Mouse (Mus musculus) 3134 (cell line): ENCODE results near the gene Tepsin.

Experiments used
- DNase-seq: peaks from one replicate; pipeline ENCODE4 v3.0.0-alpha.2; 2011; ENCODE audit warnings: low spot score; ENCODE audit not compliant: insufficient read length; ENCODE audit errors: extremely low read depth

Tepsin gene

DNA sequence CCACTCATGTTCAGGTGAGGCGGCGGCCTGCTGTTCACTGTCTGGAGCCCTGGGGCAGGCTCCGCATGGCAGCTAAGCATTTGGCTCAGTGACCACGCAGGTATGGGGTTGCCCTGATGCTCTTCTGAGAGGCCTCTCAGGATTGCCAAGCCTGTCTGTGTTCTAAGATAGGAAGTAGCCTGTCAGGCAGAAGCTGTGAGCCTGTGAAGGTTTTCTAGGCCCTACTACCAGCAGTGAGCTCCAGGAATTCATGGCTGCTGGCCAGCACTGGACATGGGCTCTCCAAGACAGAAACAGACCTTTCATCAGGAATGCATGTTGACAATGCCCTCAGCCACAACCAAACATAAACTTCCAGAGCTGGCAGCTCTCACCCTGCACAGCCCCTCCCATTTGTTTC, 13.6 kb upstream of the Tepsin start:
- DNase-seq: no peak

DNA sequence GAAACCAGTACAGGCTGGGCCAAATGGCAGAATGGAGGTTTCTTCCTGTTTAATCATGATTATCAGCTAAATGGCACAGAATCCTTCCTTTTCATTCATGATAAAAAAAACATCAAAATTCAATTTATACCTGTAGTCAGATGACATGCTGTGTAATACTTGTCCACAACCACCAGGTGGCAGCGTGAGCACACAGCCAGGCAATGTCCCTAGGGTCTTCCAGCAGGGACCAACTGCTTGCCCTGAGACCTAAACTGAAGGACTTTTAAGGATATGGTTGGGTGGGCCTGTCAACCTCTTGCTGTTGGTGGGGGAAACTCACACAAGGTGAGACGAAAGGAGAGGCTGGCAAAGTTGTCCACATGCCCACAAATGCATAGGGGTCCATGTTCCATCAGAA, 12.5 kb upstream of the Tepsin start:
- no peak for DNase-seq

DNA sequence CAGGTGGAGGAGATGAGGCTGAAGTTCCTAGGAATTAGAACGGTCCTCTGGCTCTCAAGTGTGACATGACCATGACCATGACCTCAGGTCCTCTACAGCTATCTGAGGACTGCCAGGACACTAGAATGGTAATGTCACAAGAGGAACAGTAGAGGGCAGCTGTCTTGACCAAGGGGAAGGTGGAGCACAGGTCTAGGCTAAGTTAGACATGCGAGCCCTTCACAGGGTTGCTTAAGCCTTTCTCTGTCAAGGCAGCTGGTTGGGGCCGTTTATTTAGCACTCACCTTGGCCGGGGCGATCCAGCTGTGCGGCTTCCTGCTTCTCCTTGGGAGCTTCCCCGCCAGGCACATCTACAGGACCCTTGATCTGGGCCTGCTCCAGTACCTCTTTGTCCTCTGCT, 12.0 kb upstream of the Tepsin start:
- no peak for DNase-seq

DNA sequence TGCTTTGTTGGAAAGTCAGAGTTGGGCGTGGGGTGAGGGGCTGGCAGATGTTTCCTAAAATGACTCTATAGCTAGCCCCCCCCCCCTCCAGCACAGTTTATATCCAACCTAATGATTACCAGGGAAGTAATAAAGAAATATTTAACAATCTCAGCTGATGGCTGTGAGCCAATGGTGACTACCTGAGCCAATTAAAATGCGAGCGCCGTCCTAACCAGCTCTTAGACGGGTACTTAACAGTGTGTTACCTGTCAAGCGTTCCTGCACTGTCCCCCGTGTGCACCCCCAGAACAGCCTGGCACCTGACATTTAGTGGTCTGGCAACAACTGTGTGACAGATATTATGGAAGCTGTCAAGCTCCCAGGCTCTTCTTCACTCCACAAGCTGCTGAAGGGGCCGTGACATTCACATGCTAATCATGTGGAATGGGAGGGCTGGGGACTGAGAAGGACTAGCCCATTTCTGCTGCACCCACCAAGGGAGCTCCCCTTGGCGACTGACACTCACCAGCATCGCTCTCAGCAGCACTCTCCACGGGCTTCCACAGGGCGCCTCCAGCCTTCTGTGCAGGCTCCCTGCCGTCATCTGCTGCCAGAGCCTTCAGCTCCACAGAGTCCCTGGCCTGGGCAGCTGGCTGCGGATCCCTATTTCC, 11.2 kb upstream of the Tepsin start:
- no peak for DNase-seq

DNA sequence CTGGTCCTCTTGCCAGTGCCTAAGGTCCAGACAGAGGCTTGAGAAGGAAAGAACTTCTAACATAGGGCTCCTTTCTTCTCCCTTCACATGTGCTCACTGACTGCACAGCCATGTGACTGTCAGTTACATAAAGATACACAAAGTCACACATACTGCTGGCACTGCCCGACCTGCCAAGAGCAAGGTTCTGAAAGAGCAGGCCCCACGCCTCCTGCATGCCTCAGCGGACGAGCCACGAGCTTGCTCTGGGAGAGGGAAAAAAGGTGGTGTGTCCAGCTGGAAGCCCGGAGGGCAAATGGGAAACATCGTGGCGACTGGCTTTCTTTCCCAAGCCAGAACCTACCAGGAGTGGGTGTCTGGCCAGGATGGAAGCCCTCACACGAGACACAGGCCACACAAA, 9.3 kb upstream of the Tepsin start:
- DNase-seq: no peak

DNA sequence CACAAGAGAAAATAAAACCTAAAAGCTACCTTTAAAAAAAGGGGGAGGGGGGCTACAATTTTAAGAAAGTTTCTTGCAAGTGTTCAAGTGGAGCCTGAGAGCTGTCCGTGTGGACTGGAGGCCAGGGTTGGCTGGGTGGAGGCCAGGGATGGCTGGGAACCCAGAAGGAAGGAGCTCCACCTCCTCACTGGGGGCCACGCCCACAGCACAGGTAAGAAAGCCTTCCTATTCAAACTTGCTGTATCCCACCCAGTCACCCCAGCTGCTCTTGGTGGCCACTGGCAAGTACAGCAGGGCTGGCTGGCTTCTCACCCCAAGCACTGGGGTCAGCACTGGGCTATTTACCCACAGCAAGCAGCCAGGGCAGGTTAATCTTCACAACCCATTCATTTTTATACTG, 8.5 kb upstream of the Tepsin start:
- no peak for DNase-seq

DNA sequence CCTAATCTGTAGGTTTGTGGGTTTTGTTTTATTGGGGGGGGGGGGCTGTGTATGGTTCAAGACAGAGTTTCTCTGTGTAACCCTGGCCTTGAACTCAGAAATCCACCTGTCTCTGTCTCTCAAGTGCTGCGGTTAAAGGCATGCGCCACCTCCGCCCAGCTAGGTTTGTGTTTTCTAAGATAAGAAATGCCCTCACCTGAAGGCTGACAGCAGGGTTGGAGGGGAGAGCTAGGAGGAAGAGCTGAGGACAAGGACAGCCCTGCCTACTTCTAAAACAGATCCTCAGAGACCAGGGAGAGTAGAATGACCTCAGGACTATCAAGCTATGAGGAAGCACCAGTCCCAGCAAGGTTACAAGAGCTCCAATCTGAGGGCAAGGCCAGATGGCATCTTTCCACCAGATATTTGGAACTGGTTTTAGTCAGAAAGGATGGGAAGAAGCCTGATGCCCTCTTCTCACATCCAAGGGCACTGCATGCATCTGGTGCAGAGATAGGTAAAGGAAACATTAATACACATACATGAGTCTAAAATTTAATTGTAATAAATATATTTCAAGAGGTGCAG, 5.0 kb upstream of the Tepsin start:
- no peak for DNase-seq

DNA sequence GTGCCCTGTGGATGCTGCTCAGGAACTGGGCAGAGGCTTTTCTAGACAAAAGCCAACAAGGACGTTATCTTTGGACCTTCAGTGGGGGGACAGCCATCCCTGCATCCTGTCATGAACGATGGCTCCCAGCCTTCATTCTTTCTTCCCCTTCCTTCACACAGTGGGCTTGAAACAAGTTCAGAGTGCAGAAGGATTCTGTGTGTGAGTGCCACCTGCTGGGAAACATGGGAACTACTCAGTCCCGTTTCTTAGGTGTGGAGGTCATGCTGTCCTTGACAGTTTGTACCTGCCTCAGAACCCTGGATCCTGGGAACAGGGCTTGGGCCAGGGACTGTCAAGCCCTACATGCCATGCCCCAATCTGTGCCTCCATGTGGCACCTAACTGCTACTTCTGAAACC, 2.5 kb upstream of the Tepsin start:
- DNase-seq: peak; percentile 46

DNA sequence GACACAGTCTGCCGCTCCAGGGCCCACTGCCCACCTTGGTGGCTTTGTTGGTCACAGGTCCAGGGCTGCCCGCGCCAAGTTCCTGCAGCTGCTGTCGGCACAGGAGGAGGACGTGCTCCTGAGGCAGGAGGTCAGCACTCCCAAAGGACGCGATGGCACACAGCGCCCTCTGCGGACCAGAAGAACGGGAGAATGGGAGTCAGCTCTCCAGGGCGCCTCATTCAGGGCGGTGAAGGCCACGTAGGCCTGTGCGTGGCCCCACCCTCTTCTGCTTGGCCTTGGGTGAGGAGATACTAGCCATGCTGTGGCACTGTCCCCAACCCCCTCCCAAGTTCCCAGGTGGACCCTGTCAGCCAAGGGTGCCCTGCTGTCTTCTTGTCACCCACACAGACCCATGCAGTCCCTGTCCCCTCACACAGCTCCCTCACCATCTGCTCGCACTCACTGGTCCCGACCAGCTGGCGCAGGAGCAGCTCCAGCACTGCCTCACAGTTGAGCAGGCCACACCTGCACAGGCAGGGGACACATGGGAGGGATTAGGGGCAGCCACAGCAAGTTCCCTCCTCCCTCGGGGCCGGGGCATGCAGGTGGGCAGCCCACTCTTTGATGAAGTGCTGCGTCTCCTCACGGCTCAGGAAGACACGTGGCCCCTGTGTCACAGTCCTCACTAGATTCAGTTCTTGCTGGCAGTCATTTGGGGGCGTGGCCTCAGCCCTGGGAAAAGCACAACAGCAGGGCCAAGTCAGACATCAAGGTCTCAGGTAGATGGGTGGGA, 5.5 kb downstream of the Tepsin start:
- DNase-seq: no peak

DNA sequence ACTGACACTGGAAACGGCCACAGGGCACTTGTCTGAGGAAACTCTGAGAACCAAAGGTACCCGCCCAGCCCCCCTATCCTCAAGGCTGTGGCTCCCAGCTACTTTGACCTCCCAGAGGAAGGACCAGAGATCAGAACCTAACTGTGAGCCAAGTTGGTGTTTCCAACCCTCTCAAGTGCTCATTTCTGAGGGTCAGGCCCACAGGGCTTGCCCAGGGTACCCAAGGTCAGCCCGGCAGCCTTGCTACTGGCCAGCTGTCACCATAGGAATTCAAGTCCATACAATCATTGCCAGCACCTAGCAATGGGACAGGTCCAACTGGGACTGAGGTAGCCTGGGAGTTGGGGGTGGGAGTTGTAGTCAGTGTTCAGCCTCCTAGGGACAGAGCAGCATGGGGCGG, 7.9 kb downstream of the Tepsin start:
- no peak for DNase-seq

DNA sequence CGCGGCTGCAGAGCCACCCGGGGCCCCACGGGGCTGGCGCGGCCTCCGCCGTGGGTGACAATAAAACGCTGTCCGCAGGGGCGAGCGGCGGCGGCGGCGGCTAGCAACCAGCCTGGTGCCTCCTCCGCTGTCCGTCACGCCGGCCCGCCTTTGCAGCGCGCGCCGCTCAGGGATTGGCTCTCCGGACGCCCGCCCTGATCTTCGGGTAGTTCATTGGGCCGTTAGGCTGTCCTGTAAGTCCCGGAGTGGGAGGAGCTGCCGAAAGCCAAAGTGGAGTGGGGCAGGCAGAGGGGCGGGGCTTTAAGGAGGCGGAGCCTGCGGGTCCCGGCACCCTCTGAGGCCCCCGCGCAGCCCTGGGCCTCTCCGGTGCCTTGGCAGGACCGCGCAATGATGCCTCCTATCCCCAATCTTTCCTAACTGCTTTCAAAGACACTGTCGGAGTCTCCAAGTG, 11.8 kb downstream of the Tepsin start, which contains the start of gene Cep131:
TSS of gene Cep131 (minus strand) at position 126 of the 451 bp plus-strand sequence.
- peak; percentile 96 for DNase-seq

DNA sequence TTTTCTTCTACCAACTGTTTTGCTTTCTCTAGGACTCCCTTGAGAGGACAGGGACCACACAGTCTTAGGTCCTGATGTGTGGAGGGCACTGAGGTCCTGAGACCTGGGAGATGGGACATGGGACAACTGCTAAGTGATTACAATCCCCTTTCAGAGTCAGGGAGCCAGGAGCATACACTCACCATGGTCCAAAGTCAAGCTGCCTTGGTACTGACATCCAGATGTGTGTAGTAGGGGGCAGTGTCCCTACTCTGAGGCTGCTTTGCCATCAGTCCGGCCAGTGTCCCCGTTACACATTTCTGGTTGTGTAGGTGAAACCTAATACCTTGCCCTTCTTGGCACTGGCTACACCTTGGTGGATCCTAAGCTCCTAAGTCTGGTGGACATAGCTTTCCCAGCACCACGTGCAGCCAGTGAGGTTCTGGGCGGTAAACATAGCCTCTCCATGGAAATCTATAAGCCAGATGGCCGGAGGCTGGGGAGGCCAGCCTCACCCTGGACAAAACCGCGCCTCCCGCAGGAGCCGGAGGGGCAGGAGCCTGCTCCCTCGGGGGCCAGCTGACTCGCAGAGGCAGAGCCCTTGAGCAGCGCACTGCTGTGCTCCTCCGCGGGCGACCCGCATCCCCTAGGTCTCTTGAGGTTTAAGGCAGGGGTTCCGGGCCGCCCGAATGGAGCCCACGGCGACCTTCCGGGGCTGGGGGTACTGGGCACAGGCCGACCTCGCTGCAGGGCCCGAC, 12.5 kb downstream of the Tepsin start:
- peak; percentile 67 for DNase-seq

DNA sequence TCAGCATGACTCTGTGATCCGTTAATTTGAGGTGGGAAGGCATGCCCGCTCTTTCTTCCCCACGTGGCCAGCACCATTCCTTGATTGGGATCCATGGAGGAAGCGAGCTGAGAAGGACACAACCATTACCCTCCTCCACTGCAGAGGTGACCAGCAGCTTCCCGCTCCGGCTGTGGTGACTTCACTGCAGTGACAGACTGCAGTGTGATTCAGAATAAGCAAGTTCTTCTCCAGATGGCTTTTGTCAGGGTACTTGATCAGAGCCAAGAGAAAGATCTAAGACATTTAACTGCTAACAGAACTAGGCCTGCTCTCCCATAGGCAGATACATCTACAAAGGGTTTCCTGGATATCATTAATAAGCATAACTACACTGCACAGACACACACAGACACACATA, 18.2 kb downstream of the Tepsin start:
- no peak for DNase-seq

DNA sequence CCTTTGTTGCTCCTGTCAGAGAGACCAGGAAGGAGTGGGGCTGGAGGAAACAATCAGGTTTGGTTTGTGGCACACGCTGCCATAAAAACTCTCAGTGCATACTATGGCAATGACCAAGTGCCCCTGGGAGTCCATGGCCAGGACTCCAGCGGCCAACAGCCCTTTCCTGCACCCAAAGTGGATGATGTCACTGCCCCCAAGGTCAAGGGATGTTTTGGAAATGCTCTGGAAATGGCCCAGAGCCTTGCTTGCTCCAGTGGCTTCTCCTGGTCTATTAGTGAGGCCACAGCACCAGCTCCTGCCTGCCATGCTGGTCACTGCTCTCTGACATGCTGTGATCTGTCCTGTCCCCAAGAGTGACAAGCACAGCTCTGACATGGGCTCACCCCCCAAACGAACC, 22.3 kb downstream of the Tepsin start:
- no peak for DNase-seq

DNA sequence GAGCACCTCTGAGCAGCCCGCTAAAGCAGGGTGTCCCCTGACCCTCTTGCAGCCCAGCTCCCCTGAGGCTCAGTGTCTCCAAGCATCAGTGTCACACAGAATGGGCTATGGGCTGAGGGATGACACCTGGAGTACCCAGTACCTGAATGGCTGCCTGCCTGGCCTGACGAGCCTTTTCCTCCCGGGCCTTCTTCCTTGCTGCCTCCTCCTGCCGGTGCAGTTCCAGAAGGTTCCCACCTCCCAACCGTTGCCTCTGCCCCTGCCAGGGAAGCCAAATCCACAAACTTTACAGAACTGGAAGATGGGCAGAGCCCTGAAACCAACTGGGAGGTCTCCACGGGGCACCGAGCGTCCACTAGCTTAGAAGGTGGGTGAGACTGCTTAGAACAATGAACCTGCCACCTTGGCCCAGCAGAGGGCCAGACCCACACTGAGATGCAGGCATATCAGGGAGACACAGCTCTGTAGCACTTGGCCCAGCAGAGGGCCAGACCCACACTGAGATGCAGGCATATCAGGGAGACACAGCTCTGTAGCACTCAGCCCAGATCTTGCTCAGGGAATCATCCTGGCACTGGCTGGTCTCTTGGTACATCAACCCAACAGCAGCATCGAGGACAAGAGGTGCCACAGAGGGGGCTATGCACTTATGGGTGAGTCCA, 25.4 kb downstream of the Tepsin start:
- DNase-seq: no peak

DNA sequence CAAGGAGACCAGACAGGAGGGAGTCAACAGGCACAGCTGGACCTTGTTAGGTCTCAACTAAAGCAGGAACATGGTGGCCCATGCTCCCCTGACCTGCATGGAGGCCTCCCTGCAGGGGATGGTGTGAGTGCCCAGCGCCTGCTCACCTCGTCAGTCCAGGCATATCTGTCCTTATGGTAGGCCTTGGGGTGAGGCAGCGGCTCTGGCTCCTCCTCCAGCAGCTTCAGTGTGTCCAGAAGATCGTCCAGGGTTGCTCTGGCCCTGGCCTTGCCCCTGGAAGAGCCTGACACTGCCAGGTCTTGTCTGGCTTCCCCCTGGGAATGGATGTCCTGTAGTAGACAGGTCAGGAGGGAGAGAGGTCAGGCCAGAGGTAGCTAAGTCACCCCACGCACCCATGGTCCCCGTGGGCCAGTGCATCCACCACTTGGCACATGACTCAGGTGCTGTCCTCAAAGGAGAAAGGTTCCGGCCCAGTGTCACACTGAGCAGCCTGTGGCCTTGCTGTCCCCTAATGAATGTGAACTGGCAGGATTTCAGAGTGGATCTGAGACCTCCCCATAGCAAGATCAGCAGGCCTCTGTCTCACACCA, 26.7 kb downstream of the Tepsin start:
- DNase-seq: no peak

DNA sequence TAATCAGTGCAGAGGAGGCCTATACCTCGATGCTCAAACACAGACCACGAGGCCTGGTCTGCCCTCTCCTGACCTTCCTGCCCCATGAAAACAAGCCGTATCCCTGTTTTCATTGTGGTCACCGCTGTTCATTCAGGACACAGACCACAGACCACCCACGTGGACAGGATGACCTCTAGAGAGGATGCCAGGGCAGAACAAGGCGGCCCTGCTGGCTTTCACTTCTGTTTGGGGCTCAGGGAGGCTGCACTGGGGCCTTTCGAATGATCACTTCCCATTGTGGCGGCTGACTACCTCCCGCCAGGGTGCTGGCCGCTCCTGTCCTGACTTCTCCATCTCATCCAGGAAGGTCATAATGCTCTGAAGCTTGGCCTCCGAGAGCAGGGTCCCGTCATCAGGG, 27.5 kb downstream of the Tepsin start:
- DNase-seq: no peak

DNA sequence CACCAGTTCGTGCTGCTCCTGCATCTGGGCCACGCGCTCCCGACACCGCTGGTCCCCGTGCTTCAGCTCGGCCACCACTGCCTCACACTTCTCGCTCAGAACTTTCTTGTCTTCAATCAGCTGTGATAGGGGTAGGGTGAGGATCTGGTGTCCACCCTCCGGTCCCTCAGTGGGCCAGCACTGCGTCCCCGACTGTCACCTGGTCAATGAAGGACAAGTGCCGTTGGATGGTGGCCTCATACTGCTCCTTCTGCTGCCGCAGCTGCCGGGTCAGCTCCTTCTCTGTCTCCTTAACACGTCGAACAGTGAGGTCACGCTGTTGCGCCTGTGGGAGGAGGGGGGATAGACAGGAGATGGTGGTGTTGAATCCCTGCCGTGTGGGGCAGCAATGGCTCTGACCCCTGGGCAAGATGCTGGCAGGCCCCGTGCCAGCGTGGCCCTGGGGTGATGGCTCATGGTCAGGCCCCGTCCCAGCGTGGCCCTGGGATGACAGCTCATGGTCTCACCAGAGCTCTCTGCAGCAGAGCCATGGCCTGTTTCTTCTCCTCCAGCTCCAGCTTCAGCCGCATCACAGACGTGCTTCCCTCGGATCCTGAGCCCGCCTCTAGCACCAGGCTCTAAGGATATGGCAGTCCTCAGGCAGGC, 28.1 kb downstream of the Tepsin start:
- no peak for DNase-seq

DNA sequence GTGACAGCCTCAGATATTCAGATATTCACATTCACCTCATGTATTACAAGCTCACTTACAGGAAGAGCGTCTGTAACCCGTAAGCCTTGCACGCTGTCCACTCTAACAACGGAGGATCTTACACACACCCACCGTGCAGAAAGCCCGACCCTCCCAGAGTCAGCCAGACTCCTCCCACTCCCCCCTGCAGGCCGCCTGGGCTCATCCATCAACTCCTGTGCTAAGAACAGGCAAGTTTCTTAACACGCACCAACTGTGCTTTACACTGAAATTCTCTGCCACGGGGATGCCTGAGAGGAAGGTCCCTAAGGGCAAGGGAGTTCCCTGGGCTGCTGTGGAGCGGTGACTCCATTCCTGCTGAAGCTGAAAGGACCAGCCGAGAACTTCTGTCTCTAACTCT, 29.3 kb downstream of the Tepsin start:
- DNase-seq: no peak

DNA sequence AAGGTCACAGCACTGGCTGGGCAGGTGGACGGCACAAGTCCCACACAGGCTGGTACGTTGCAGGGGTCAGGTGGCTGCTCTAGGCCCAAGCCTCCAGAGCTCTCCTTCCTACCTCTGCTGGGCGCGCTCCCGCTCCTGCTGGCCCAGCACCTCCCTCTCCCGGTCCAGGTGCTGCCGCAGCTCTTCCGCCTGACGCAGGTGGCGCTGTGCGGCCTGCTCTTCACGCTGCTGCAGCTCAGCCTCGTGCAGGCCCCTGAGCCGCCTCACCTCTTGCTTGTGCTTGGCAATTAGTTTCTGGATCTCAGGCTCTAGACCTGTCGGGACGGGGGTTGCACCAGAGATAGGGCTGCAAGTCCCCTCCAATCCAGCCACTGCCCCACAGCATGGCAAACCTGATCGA, 30.7 kb downstream of the Tepsin start:
- no peak for DNase-seq
